Mouse (Mus musculus) kidney, embryonic 16.5 days (tissue): ENCODE data around the gene Prr23a1. TPM values are rescaled to one million over a fixed set of nuclear protein-coding genes. Genes with fewer than 3 reads are reported as not detected.
A peak's percentile ranks its signal among the peaks of the same experiment; 100 is the strongest.
"Not testable (repeated sequence)": the region's sequence is repeated elsewhere in the genome, so short reads cannot be mapped to it uniquely, and the experiment has no call there.

ENCODE experiments used
- ATAC-seq: fragments of 200-750 bp; cut with Nextera tagmentation; 2 replicates; pipeline ENCODE4 v1.8.0; 2017; ENCODE audit warnings: moderate TSS enrichment; ENCODE audit not compliant: low FRiP score, low TSS enrichment
- H3K27ac ChIP-seq: fragments of 300-500 bp; sonication (generic); 2 replicates; pipeline ENCODE4 v1.5.1; 2014; ENCODE audit warnings: low read length
- H3K27me3 ChIP-seq: fragments of 300-500 bp; sonication (generic); 2 replicates; pipeline ENCODE4 v1.6.1; 2014; ENCODE audit warnings: low read length, control low read depth, mixed read lengths; ENCODE audit not compliant: insufficient read depth
- H3K36me3 ChIP-seq: fragments of 300-500 bp; sonication (generic); 2 replicates; pipeline ENCODE4 v1.6.1; 2014; ENCODE audit warnings: low read length, control low read depth, mixed read lengths; ENCODE audit not compliant: insufficient read depth
- H3K4me1 ChIP-seq: fragments of 300-500 bp; sonication (generic); 2 replicates; pipeline ENCODE4 v1.6.1; 2014; ENCODE audit warnings: low read length, control low read depth, mixed read lengths; ENCODE audit not compliant: insufficient read depth
- H3K4me2 ChIP-seq: fragments of 300-500 bp; sonication (generic); replicated peaks from 2 replicates; pipeline ENCODE4 v1.6.1; 2014; ENCODE audit warnings: low read depth, low read length
- H3K4me3 ChIP-seq: fragments of 300-500 bp; sonication (generic); 2 replicates; pipeline ENCODE4 v1.5.1; 2014; ENCODE audit warnings: mild to moderate bottlenecking, low read length
- H3K9ac ChIP-seq: fragments of 300-500 bp; sonication (generic); replicated peaks from 2 replicates; pipeline ENCODE4 v1.6.1; 2014; ENCODE audit warnings: low read length
- H3K9me3 ChIP-seq: fragments of 300-500 bp; sonication (generic); 2 replicates; pipeline ENCODE4 v1.6.1; 2016; ENCODE audit warnings: low read length, control low read depth
- whole genome bisulfite sequencing: fragments of 180-500 bp; shearing (Covaris S2); extraction: QIAGEN DNeasy Blood & Tissue Kit; methylation state at CpG from one replicate; pipeline ENCODE4 v1.1.7; 2014; 5-methylcytosine and 5-hydroxymethylcytosine counted together
- polyA plus RNA-seq: library from polyadenylated mRNA; unstranded; fragments of >200 nt; fragmentation: Nextera tagmentation; extraction: Ambion mirVana; gene quantifications from 2 replicates; pipeline ENCODE4 v1.2.1, GENCODE M21; 2015

The Prr23a1 gene
- polyA plus RNA-seq = not detected in 2 replicates

DNA sequence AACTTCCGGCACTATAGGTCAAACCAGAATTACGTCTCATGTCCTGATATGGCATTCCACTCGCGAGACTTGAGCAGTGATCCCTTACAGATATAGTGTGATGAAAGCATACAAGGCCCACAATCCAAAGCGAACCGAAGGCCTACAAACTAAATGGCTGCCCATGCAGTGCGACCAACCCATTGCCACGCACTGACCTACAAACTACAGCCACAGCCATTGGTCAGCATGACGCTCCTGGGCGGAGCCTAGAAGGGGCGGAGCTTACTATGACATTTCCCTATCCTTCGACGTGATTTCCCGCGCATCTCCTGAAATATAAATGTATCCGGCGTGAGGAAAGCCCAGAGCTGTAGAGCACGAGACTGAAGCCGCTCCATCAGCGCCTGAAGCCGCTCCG lies at the start of gene Prr23a1:
Prr23a1 (plus strand) TSS at position 387 of the 400 bp plus-strand sequence.
- H3K4me2 ChIP-seq = peak within 1 kb of the TSS; percentile 26; the same call in 1 of the 2 replicates

DNA sequence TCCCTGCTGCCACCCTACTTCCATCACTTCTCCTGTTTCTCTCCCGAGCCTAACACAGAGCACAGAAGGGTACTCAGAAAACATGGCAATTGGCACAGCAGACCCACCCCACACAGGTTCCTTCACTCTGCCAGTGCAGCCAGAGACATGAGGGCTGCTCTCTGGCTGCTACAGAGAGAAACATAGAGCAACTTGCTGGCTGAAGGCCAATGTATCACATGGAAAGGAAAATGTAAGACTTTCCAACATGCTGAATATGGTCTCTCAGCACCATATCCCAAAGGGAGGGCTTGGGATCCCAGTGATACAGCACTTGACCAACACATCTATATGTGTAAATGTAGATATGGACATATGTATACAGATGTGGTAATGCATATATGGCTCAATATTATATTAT lies 43.3 kb upstream of the Prr23a1 start:
- WGBS = 58% methylated on average over 1 of the region's 1 CpGs
- no peak for ATAC-seq
- no peaks in the 10 kb centered on the region for H3K9me3 ChIP-seq
- no peaks in the 10 kb centered on the region for H3K4me1 ChIP-seq
- H3K9ac ChIP-seq = no peak overlapping the region
- no peaks in the 10 kb centered on the region for H3K36me3 ChIP-seq
- no peak overlapping the region for H3K4me3 ChIP-seq
- H3K4me2 ChIP-seq = no peak overlapping the region
- H3K27ac ChIP-seq = no peak overlapping the region
- no peaks in the 10 kb centered on the region for H3K27me3 ChIP-seq

More for the DNA sequence above, at the start of gene Prr23a1:
- Histone ChIP-seq H3K9ac (no peak within 1 kb of the TSS), H3K36me3 (no peaks in the 10 kb centered on the region), H3K9me3 (peaks cover 3% of the 10 kb centered on the region; the same call in 1 of the 2 replicates), H3K4me1 (no peaks in the 10 kb centered on the region), H3K27me3 (no peaks in the 10 kb centered on the region), H3K27ac (no peak within 1 kb of the TSS), H3K4me3 (no peak within 1 kb of the TSS)
- no peak for ATAC-seq
- WGBS = 62% methylated on average over 22 of the region's 22 CpGs

GRCm38 (mm10) chr9:98803971-98804370 lies 38.3 kb upstream of the Prr23a1 start:
- Histone ChIP-seq H3K4me2 (no peak overlapping the region), H3K4me3 (no peak overlapping the region), H3K9ac (no peak overlapping the region), H3K36me3 (no peaks in the 10 kb centered on the region), H3K27me3 (no peaks in the 10 kb centered on the region), H3K4me1 (no peaks in the 10 kb centered on the region), H3K27ac (no peak overlapping the region), H3K9me3 (no peaks in the 10 kb centered on the region)
- ATAC-seq = peak; percentile 46; the same call in 1 of the 2 replicates
- 52% methylated on average over 12 of the region's 12 CpGs for whole genome bisulfite sequencing

DNA sequence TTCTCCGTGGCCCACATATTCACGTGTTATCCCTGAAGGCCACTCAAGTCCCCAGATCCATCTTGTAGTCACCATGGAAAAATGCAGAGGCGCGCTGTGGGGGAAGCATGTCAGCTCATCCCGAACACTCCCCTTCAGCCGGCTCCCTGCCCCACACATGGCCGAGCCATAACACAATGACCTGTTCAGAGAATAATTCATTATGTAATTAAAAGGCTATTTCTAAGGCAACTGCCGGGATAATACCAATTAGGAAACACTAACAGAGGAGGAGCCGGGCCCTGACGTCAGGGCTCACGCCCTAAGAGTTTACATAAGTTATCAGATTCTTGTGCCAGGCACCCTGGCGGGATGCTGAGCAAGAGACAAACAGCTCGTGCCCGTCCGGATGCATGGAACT lies 36.8 kb upstream of the Prr23a1 start:
- Histone ChIP-seq H3K4me1 (no peaks in the 10 kb centered on the region), H3K36me3 (no peaks in the 10 kb centered on the region), H3K9ac (no peak overlapping the region), H3K9me3 (no peaks in the 10 kb centered on the region), H3K27ac (no peak overlapping the region), H3K4me2 (no peak overlapping the region), H3K4me3 (no peak overlapping the region), H3K27me3 (no peaks in the 10 kb centered on the region)
- WGBS = 71% methylated on average over 15 of the region's 15 CpGs
- ATAC-seq = no peak

DNA sequence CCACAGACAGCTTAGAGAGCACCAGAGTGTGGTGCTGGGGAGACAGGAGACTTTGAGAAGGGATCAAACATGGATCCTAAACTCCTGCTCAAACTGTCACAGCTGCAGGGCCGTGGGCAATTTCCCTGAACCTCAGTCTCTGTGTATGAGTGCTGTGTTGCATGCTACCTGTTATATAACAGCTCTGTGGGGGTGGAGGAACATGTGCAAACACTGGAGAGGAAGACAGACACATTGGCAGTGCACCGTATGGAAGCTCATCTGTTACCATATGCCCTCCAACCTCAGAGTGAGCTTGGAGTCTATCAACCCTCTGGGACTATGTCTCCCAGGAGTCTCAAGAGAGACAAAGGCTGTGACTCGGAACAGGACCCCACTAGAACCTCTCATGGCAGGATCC lies 36.4 kb upstream of the Prr23a1 start:
- H3K27me3 ChIP-seq = no peaks in the 10 kb centered on the region
- ATAC-seq = no peak
- 82% methylated on average over 3 of the region's 3 CpGs for WGBS
- no peak overlapping the region for H3K4me3 ChIP-seq
- H3K4me1 ChIP-seq = no peaks in the 10 kb centered on the region
- no peak overlapping the region for H3K27ac ChIP-seq
- H3K36me3 ChIP-seq = no peaks in the 10 kb centered on the region
- no peak overlapping the region for H3K9ac ChIP-seq
- no peaks in the 10 kb centered on the region for H3K9me3 ChIP-seq
- H3K4me2 ChIP-seq = no peak overlapping the region

GRCm38 (mm10) chr9:98807631-98808030 lies 34.7 kb upstream of the Prr23a1 start:
- Histone ChIP-seq H3K36me3 (no peaks in the 10 kb centered on the region), H3K9ac (no peak overlapping the region), H3K9me3 (no peaks in the 10 kb centered on the region), H3K4me3 (no peak overlapping the region), H3K27me3 (no peaks in the 10 kb centered on the region), H3K4me1 (no peaks in the 10 kb centered on the region), H3K27ac (no peak overlapping the region), H3K4me2 (no peak overlapping the region)
- no peak for ATAC-seq
- WGBS = 76% methylated on average over 8 of the region's 8 CpGs

DNA sequence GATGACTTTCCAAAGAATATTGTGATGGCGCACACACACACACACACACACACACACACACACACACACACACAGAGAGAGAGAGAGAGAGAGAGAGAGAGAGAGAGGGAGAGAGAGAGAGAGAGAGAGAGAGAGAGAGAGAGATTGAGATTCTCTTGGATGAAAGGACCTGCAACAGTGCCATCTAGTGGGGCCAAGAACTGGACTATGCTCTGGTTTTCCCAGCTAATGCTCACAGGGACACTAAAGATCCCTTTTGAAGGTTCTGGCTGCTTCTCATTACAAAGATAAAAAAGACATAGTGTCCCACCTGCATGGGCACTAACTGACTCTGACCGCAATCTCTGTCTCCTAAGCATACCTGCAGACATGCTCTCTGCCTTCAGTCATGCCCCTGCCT lies 32.8 kb upstream of the Prr23a1 start:
- H3K27me3 ChIP-seq, H3K4me3 ChIP-seq, ATAC-seq, H3K4me2 ChIP-seq, H3K36me3 ChIP-seq, H3K27ac ChIP-seq, H3K9ac ChIP-seq, H3K4me1 ChIP-seq, H3K9me3 ChIP-seq: not testable (repeated sequence)
- WGBS = 67% methylated on average over 2 of the region's 2 CpGs

DNA sequence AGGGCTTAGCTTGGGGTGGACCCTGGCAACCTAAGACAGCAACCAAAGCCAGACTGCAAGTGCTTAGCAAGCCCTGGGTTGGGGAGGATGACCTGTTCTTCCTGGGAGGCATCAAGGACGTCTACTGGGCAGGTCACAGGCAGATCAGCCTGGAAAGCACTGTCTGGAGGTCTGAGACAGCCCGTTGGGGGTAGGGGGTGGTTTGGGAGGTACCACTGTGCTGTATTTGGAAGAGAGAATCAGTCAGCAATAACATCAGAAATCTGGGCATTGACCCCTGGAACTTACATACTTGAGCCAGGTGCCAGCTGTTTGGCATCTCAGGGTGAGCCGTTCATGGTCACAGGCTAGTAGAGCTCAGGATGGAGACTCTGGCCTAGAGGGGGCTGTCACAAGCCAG lies 26.2 kb upstream of the Prr23a1 start:
- WGBS = 60% methylated on average over 3 of the region's 3 CpGs
- no peak overlapping the region for H3K4me3 ChIP-seq
- H3K4me2 ChIP-seq = no peak overlapping the region
- no peak overlapping the region for H3K27ac ChIP-seq
- H3K4me1 ChIP-seq = no peaks in the 10 kb centered on the region
- no peak overlapping the region for H3K9ac ChIP-seq
- H3K9me3 ChIP-seq = no peaks in the 10 kb centered on the region
- ATAC-seq = no peak
- H3K27me3 ChIP-seq = no peaks in the 10 kb centered on the region
- H3K36me3 ChIP-seq = no peaks in the 10 kb centered on the region

DNA sequence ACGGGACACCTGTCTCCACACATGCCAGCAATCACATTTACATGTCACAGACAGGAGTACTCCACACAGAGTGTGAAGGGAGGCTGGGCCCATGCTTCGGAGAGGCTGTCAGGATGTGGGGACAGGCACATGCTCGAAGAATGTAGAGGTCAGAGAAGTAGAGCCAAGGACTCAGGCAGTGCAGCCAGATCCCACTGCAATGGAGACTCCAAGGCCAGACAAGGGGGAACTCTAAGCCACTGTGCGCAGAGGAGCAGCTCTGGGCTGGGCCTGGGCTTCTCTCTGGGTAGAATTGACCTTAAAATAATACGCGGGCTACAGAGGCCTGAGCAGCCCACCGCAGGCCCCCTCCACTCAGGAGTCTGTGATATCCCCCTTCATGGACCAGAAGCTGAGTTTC lies 24.7 kb upstream of the Prr23a1 start:
- Histone ChIP-seq H3K27ac (no peak overlapping the region), H3K4me3 (no peak overlapping the region), H3K9ac (no peak overlapping the region), H3K9me3 (no peaks in the 10 kb centered on the region), H3K4me2 (no peak overlapping the region), H3K4me1 (no peaks in the 10 kb centered on the region), H3K27me3 (no peaks in the 10 kb centered on the region), H3K36me3 (no peaks in the 10 kb centered on the region)
- WGBS = 83% methylated on average over 7 of the region's 7 CpGs
- ATAC-seq = no peak

GRCm38 (mm10) chr9:98818971-98819370 lies 23.3 kb upstream of the Prr23a1 start:
- Histone ChIP-seq H3K9me3 (peaks cover 8% of the 10 kb centered on the region; the same call in 1 of the 2 replicates), H3K27ac (no peak overlapping the region), H3K9ac (no peak overlapping the region), H3K36me3 (no peaks in the 10 kb centered on the region), H3K4me1 (no peaks in the 10 kb centered on the region), H3K4me3 (no peak overlapping the region), H3K4me2 (no peak overlapping the region), H3K27me3 (no peaks in the 10 kb centered on the region)
- no peak for ATAC-seq
- 25% methylated on average over 5 of the region's 5 CpGs for WGBS
